Mouse (Mus musculus) left cerebral cortex, adult 2 months (tissue): ENCODE results near the gene Tmc2. TPM values are rescaled to one million over a fixed set of nuclear protein-coding genes. Genes with fewer than 3 reads are reported as not detected.
A peak's percentile ranks its signal among the peaks of the same experiment; 100 is the strongest.

ENCODE experiments used
- DNase-seq, 2 experiments: peaks; one replicate each; pipeline ENCODE4 v3.0.0; 2021 to 2022; ENCODE audit warnings: low spot score in 2 of 2, mixed read lengths in 1 of 2; ENCODE audit errors: extremely low spot score in 1 of 2
- H3K27ac ChIP-seq: fragments of 200-600 bp; 2 replicates; pipeline ENCODE4 v1.8.1; 2022
- H3K4me3 ChIP-seq: fragments of 200-600 bp; 2 replicates; pipeline ENCODE4 v1.8.1; 2022
- CTCF ChIP-seq: fragments of 200-600 bp; IDR thresholded peaks from 2 replicates; pipeline ENCODE4 v1.8.1; 2022; ENCODE audit warnings: antibody characterized with exemption, mild to moderate bottlenecking, moderate library complexity
- intact Hi-C: fragments of 180-260 bp; cut with DNase I; formaldehyde crosslinking; loops from one replicate; pipeline ENCODE4 v1.15.1; 2025
- total RNA-seq, 2 experiments: library from RNA; stranded (reverse); gene quantifications; 2 replicates each; pipeline ENCODE4 v1.2.3; 2021

Gene Tmc2
- total RNA-seq, 2 experiments from 2014 or later, result not detected

GRCm38 (mm10) chr2:130260822-130261221 is 65.8 kb downstream of the Tmc2 start:
- TF ChIP-seq CTCF, result no peak
- Histone ChIP-seq H3K27ac (no peak overlapping the region), H3K4me3 (no peak overlapping the region)
- intact Hi-C loops, result no loop called here
- DNase-seq, result no peak

GRCm38 (mm10) chr2:130261914-130262313 is 66.9 kb downstream of the Tmc2 start:
- H3K27ac ChIP-seq, result no peak overlapping the region
- intact Hi-C loops, result no loop called here
- no peak overlapping the region for H3K4me3 ChIP-seq
- DNase-seq, result no peak
- TF ChIP-seq CTCF, result no peak

GRCm38 (mm10) chr2:130262398-130262797 is 67.4 kb downstream of the Tmc2 start:
- DNase-seq, result no peak
- no peak overlapping the region for H3K4me3 ChIP-seq
- TF ChIP-seq CTCF, result no peak
- H3K27ac ChIP-seq, result no peak overlapping the region
- intact Hi-C loops, result no loop called here

GRCm38 (mm10) chr2:130265520-130265919 is 70.5 kb downstream of the Tmc2 start:
- no peak for TF ChIP-seq CTCF
- no peak for DNase-seq
- Histone ChIP-seq H3K4me3 (no peak overlapping the region), H3K27ac (no peak overlapping the region)
- intact Hi-C loops, result no loop called here

- no peak overlapping the region for H3K4me3 ChIP-seq
- TF ChIP-seq CTCF, result peak; percentile 28
- intact Hi-C loops, result no loop called here
- no peak overlapping the region for H3K27ac ChIP-seq
- DNase-seq, result no peak
Measured at GRCm38 (mm10) chr2:130268074-130268473, 73.1 kb downstream of the Tmc2 start.

- intact Hi-C loops, result no loop called here
- peak in 1 of 2 experiments; percentile 41 for DNase-seq
- Histone ChIP-seq H3K4me3 (peak overlapping the region; percentile 98), H3K27ac (peak overlapping the region; percentile 90)
- no peak for TF ChIP-seq CTCF
Measured at GRCm38 (mm10) chr2:130273732-130274131, 78.7 kb downstream of the Tmc2 start.

DNA sequence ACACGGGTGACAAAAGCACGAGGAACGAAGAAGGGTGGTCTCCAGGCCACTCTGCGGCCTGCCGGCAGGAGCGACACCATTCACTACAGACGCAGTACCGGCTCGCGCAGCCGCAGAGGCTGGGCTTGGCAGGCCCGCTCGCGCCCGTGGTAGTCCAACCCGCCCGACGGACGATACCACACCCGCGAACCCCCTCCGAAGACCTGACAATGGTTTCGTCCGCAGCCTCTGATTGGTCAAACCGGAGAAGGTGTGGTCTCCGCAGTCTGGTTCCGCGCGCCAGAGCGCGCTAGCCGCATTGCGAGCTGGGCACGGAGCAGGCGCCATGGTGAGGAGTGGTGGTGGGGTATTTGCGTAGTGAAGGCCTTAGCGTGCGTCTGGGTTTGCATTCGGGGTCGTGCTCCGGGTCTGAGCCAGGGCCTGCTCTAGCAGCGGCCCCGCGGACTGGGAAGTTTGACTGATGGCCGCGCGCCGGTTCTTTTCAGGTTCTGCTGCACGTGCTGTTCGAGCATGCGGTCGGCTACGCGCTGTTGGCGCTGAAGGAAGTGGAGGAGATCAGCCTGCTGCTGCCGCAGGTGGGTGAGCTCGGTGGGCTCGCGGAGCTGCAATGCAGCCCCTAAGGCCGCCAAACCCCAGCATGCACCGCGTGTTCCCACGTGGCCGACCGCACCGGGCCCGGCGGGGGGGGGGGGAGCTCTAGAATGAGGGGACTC is 79.3 kb downstream of the Tmc2 start, which contains the start of gene Nop56:
Gene Nop56 (plus strand): TSS at position 282 of the 713 bp plus-strand sequence.
- H3K4me3 ChIP-seq, result peak within 1 kb of the TSS; percentile 98
- intact Hi-C loops, result no loop called here
- DNase-seq, result peak; percentile 100
- peak within 1 kb of the TSS; percentile 91 for H3K27ac ChIP-seq
- peak; percentile 33 for TF ChIP-seq CTCF

GRCm38 (mm10) chr2:130274862-130275261 is 79.9 kb downstream of the Tmc2 start:
- no peak for DNase-seq
- TF ChIP-seq CTCF, result no peak
- intact Hi-C loops, result no loop called here
- Histone ChIP-seq H3K27ac (peak overlapping the region; percentile 91), H3K4me3 (peak overlapping the region; percentile 98)

- intact Hi-C loops, result no loop called here
- H3K27ac ChIP-seq, result no peak overlapping the region
Measured at GRCm38 (mm10) chr2:130275649-130276048, 80.7 kb downstream of the Tmc2 start.

DNA sequence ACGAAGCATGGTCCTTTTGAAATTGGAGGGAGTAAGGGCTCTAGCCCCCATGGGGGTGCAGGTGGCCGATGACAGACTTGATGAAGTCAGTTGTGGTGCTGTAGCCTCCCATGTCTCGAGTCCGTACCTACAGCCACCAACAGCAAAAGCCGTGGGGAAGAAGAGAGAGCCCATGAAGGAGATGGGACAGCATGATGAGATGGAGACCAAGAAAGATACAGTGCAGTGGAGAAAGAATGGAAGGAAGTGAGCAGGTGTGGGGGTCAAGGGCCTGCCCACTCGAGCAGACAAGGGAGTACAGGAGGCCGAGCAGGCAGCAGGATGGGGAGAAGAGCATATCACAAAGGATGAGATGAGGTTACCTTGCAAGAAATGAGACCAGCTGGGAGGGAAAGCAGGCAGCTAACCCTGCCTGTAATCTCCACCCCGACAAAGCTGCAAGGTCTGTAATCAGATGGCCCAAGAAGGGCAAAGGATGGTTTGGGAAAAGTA is 84.7 kb downstream of the Tmc2 start:
- H3K27ac ChIP-seq, result no peak overlapping the region
- intact Hi-C loops, result no loop called here
- no peak for TF ChIP-seq CTCF
- DNase-seq, result no peak
- no peak overlapping the region for H3K4me3 ChIP-seq

More at GRCm38 (mm10) chr2:130275649-130276048, 80.7 kb downstream of the Tmc2 start:
- DNase-seq, result peak in 1 of 2 experiments; percentile 55
- TF ChIP-seq CTCF, result peak; percentile 58
- peak overlapping the region; percentile 98 for H3K4me3 ChIP-seq

DNA sequence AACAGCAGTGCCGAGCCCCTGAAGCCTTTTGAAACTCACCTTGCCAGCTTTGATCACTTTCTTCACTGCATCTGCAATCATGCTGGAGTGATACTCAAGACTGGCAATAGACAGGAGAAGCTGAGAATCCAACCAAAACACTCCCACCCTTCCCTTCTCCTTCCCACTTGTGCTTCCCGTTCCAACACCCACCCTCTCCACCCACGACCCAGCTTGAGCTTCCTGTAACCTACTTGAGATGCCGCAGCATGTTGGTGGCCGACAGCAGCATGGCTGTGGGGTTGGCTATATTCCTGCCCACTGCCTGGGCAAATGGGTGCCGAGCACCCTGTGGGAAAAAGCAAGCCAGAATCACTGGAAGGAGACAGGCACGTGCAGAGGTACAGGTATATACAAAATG is 85.2 kb downstream of the Tmc2 start:
- Histone ChIP-seq H3K4me3 (no peak overlapping the region), H3K27ac (no peak overlapping the region)
- no peak for TF ChIP-seq CTCF
- intact Hi-C loops, result no loop called here
- DNase-seq, result no peak

GRCm38 (mm10) chr2:130280818-130281217 is 85.8 kb downstream of the Tmc2 start:
- no peak for TF ChIP-seq CTCF
- DNase-seq, result no peak
- H3K4me3 ChIP-seq, result no peak overlapping the region
- intact Hi-C loops, result no loop called here
- no peak overlapping the region for H3K27ac ChIP-seq
